Mouse (Mus musculus) heart, embryonic 15.5 days (tissue): Measurements from ENCODE around the gene Nelfb. TPM values are rescaled to one million over a fixed set of nuclear protein-coding genes. Genes with fewer than 3 reads are reported as not detected.

Experiments used
- ATAC-seq: fragments of 200-750 bp; cut with Nextera tagmentation; replicated peaks from 2 replicates; pipeline ENCODE4 v1.8.0; 2017; ENCODE audit warnings: low read depth, moderate TSS enrichment; ENCODE audit not compliant: insufficient number of reproducible peaks, insufficient read depth, low FRiP score
- H3K27ac ChIP-seq: fragments of 300-500 bp; sonication (generic); 2 replicates; pipeline ENCODE4 v1.5.1; 2015; ENCODE audit warnings: mild to moderate bottlenecking, inconsistent platforms
- H3K27me3 ChIP-seq: fragments of 300-500 bp; sonication (generic); 2 replicates; pipeline ENCODE4 v1.6.1; 2015; ENCODE audit warnings: inconsistent platforms
- H3K36me3 ChIP-seq: fragments of 300-500 bp; sonication (generic); 2 replicates; pipeline ENCODE4 v1.6.1; 2015; ENCODE audit warnings: mild to moderate bottlenecking, inconsistent platforms
- H3K4me1 ChIP-seq: fragments of 300-500 bp; sonication (generic); replicated peaks from 2 replicates; pipeline ENCODE4 v1.6.1; 2015; ENCODE audit warnings: inconsistent platforms
- H3K4me2 ChIP-seq: fragments of 300-500 bp; sonication (generic); 2 replicates; pipeline ENCODE4 v1.6.1; 2015; ENCODE audit warnings: inconsistent platforms, mild to moderate bottlenecking, moderate library complexity
- H3K4me3 ChIP-seq: fragments of 300-500 bp; sonication (generic); 2 replicates; pipeline ENCODE4 v1.5.1; 2015; ENCODE audit warnings: mild to moderate bottlenecking, inconsistent platforms
- H3K9ac ChIP-seq: fragments of 300-500 bp; sonication (generic); 2 replicates; pipeline ENCODE4 v1.6.1; 2015; ENCODE audit warnings: mild to moderate bottlenecking, inconsistent platforms
- H3K9me3 ChIP-seq: fragments of 300-500 bp; sonication (generic); replicated peaks from 2 replicates; pipeline ENCODE4 v1.6.1; 2016; ENCODE audit warnings: inconsistent platforms
- WGBS: fragments of 180-500 bp; shearing (Covaris S2); methylation state at CpG from one replicate; pipeline ENCODE4 v1.1.7; 2015; ENCODE audit warnings: mixed read lengths; 5-methylcytosine and 5-hydroxymethylcytosine counted together
- polyA plus RNA-seq: library from polyadenylated mRNA; unstranded; fragments of >200 nt; fragmentation: Nextera tagmentation; extraction: Ambion mirVana; gene quantifications from 2 replicates; pipeline ENCODE4 v1.2.1, GENCODE M21; 2015

Gene Nelfb
- polyA plus RNA-seq, 1 experiment from 2014 or later = 62.7 TPM

GRCm38 (mm10) chr2:25240723-25241437, 29.6 kb upstream of the Nelfb start:
- no peaks in the 10 kb centered on the region for H3K9me3 ChIP-seq
- ATAC-seq = peak; percentile 82
- peaks cover 26% of the 10 kb centered on the region for H3K4me1 ChIP-seq
- H3K27me3 ChIP-seq = peaks cover 49% of the 10 kb centered on the region
- H3K9ac ChIP-seq = peak overlapping the region; percentile 3
- H3K36me3 ChIP-seq = no peaks in the 10 kb centered on the region
- H3K4me2 ChIP-seq = peak overlapping the region; percentile 94
- H3K4me3 ChIP-seq = peak overlapping the region; percentile 57
- no peak overlapping the region for H3K27ac ChIP-seq
- WGBS = 1% methylated on average over 29 of the region's 29 CpGs

GRCm38 (mm10) chr2:25240310-25240709, 29.0 kb upstream of the Nelfb start:
- peak overlapping the region; percentile 3; the same call in 1 of the 2 replicates for H3K9ac ChIP-seq
- 53% methylated on average over 8 of the region's 8 CpGs for WGBS

GRCm38 (mm10) chr2:25239766-25240165, 28.5 kb upstream of the Nelfb start:
- H3K27me3 ChIP-seq = peaks cover 59% of the 10 kb centered on the region

More at GRCm38 (mm10) chr2:25240310-25240709, 29.0 kb upstream of the Nelfb start:
- Histone ChIP-seq H3K36me3 (no peaks in the 10 kb centered on the region), H3K4me2 (peak overlapping the region; percentile 94), H3K9me3 (no peaks in the 10 kb centered on the region), H3K4me3 (peak overlapping the region; percentile 57), H3K27me3 (peaks cover 54% of the 10 kb centered on the region), H3K4me1 (peaks cover 26% of the 10 kb centered on the region), H3K27ac (no peak overlapping the region)
- no peak; the same call in 1 of the 2 replicates for ATAC-seq

GRCm38 (mm10) chr2:25238106-25238505, 26.8 kb upstream of the Nelfb start:
- H3K4me1 ChIP-seq = peaks cover 26% of the 10 kb centered on the region

More at GRCm38 (mm10) chr2:25239766-25240165, 28.5 kb upstream of the Nelfb start:
- 81% methylated on average over 3 of the region's 3 CpGs for WGBS
- H3K36me3 ChIP-seq = no peaks in the 10 kb centered on the region
- H3K4me1 ChIP-seq = peaks cover 26% of the 10 kb centered on the region
- H3K9me3 ChIP-seq = no peaks in the 10 kb centered on the region
- no peak for ATAC-seq
- H3K4me3 ChIP-seq = no peak overlapping the region
- H3K4me2 ChIP-seq = no peak overlapping the region
- no peak overlapping the region for H3K9ac ChIP-seq
- H3K27ac ChIP-seq = no peak overlapping the region

GRCm38 (mm10) chr2:25237522-25237921, 26.2 kb upstream of the Nelfb start:
- H3K27me3 ChIP-seq = peaks cover 52% of the 10 kb centered on the region
- no peak overlapping the region for H3K4me2 ChIP-seq

More at GRCm38 (mm10) chr2:25238106-25238505, 26.8 kb upstream of the Nelfb start:
- Histone ChIP-seq H3K4me2 (no peak overlapping the region), H3K27me3 (peaks cover 56% of the 10 kb centered on the region), H3K9ac (no peak overlapping the region), H3K4me3 (no peak overlapping the region), H3K36me3 (no peaks in the 10 kb centered on the region), H3K27ac (no peak overlapping the region), H3K9me3 (no peaks in the 10 kb centered on the region)
- no peak for ATAC-seq

GRCm38 (mm10) chr2:25236614-25237013, 25.3 kb upstream of the Nelfb start, which contains the start of gene Rnf224:
Gene Rnf224, minus strand, starts transcription at chr2:25236787.
- 22% methylated on average over 8 of the region's 8 CpGs for WGBS
- Histone ChIP-seq H3K9me3 (no peaks in the 10 kb centered on the region), H3K4me1 (peaks cover 14% of the 10 kb centered on the region), H3K4me3 (no peak within 1 kb of the TSS), H3K27me3 (peaks cover 48% of the 10 kb centered on the region), H3K4me2 (no peak within 1 kb of the TSS), H3K36me3 (no peaks in the 10 kb centered on the region), H3K27ac (no peak within 1 kb of the TSS), H3K9ac (no peak within 1 kb of the TSS)
- ATAC-seq = no peak

More at GRCm38 (mm10) chr2:25237522-25237921, 26.2 kb upstream of the Nelfb start:
- no peak for ATAC-seq
- no peak overlapping the region for H3K27ac ChIP-seq
- no peak overlapping the region for H3K4me3 ChIP-seq
- H3K4me1 ChIP-seq = peaks cover 23% of the 10 kb centered on the region
- no peaks in the 10 kb centered on the region for H3K9me3 ChIP-seq
- no peaks in the 10 kb centered on the region for H3K36me3 ChIP-seq
- no peak overlapping the region for H3K9ac ChIP-seq
- 62% methylated on average over 4 of the region's 4 CpGs for WGBS

- H3K4me3 ChIP-seq = no peak overlapping the region
- no peak overlapping the region for H3K4me2 ChIP-seq
- H3K36me3 ChIP-seq = no peaks in the 10 kb centered on the region
- WGBS = 47% methylated on average over 5 of the region's 5 CpGs
- no peak overlapping the region for H3K27ac ChIP-seq
- H3K4me1 ChIP-seq = no peaks in the 10 kb centered on the region
- ATAC-seq = no peak
- no peaks in the 10 kb centered on the region for H3K9me3 ChIP-seq
- peaks cover 55% of the 10 kb centered on the region for H3K27me3 ChIP-seq
- H3K9ac ChIP-seq = no peak overlapping the region
These were observed 23.4 kb upstream of the Nelfb start for GRCm38 (mm10) chr2:25234551-25235220.

GRCm38 (mm10) chr2:25234050-25234449, 22.8 kb upstream of the Nelfb start, which contains the start of gene Slc34a3:
Gene Slc34a3, minus strand, starts transcription at chr2:25234364.
- H3K9ac ChIP-seq = no peak within 1 kb of the TSS
- no peak within 1 kb of the TSS for H3K27ac ChIP-seq
- no peak within 1 kb of the TSS for H3K4me2 ChIP-seq
- H3K9me3 ChIP-seq = no peaks in the 10 kb centered on the region
- no peak for ATAC-seq
- H3K4me3 ChIP-seq = no peak within 1 kb of the TSS
- 85% methylated on average over 3 of the region's 3 CpGs for WGBS
- peaks cover 53% of the 10 kb centered on the region for H3K27me3 ChIP-seq
- H3K36me3 ChIP-seq = no peaks in the 10 kb centered on the region
- no peaks in the 10 kb centered on the region for H3K4me1 ChIP-seq

- no peaks in the 10 kb centered on the region for H3K36me3 ChIP-seq
- no peak overlapping the region for H3K4me3 ChIP-seq
- no peak overlapping the region for H3K27ac ChIP-seq
- H3K27me3 ChIP-seq = peaks cover 52% of the 10 kb centered on the region
- H3K9me3 ChIP-seq = no peaks in the 10 kb centered on the region
- peaks cover 5% of the 10 kb centered on the region; the same call in 1 of the 2 replicates for H3K4me1 ChIP-seq
- no peak overlapping the region for H3K4me2 ChIP-seq
- WGBS = 66% methylated on average over 4 of the region's 4 CpGs
- H3K9ac ChIP-seq = no peak overlapping the region
- no peak for ATAC-seq
These were observed 22.1 kb upstream of the Nelfb start for GRCm38 (mm10) chr2:25233421-25233820.

GRCm38 (mm10) chr2:25231038-25231437, 19.7 kb upstream of the Nelfb start:
- WGBS = 56% methylated on average over 12 of the region's 12 CpGs
- H3K4me1 ChIP-seq = peaks cover 10% of the 10 kb centered on the region
- ATAC-seq = no peak
- H3K4me2 ChIP-seq = no peak overlapping the region
- no peak overlapping the region for H3K4me3 ChIP-seq
- H3K9ac ChIP-seq = no peak overlapping the region
- H3K36me3 ChIP-seq = no peaks in the 10 kb centered on the region
- no peaks in the 10 kb centered on the region for H3K9me3 ChIP-seq
- peaks cover 43% of the 10 kb centered on the region for H3K27me3 ChIP-seq
- no peak overlapping the region for H3K27ac ChIP-seq

- Histone ChIP-seq H3K4me3 (no peak overlapping the region), H3K4me2 (no peak overlapping the region), H3K27ac (no peak overlapping the region), H3K9ac (no peak overlapping the region), H3K27me3 (peaks cover 38% of the 10 kb centered on the region), H3K4me1 (peaks cover 14% of the 10 kb centered on the region), H3K36me3 (no peaks in the 10 kb centered on the region), H3K9me3 (no peaks in the 10 kb centered on the region)
- ATAC-seq = no peak
- 83% methylated on average over 7 of the region's 7 CpGs for WGBS
These were observed 19.3 kb upstream of the Nelfb start for GRCm38 (mm10) chr2:25230581-25230980.
